Mouse (Mus musculus): ENCODE measurements around the gene Dgkk.
"Not testable (repeated sequence)": the region's sequence is repeated elsewhere in the genome, so short reads cannot be mapped to it uniquely, and the experiment has no call there.

The Dgkk gene

DNA sequence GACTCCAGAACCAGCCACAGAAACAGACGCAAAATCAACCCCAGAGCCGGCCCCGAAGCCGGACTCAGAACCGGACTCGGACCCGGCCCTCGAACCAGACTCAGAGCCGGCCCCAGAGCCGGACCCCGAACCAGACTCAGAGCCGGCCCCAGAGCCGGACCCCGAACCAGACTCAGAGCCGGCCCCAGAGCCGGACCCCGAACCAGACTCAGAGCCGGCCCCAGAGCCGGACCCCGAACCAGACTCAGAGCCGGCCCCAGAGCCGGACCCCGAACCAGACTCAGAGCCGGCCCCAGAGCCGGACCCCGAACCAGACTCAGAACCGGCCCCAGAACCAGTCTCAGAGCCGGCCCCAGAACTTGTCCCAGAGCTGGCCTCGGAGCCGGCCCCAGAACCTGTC is at the start of gene Dgkk:
Gene Dgkk (plus strand): TSS at position 301 of the 400 bp plus-strand sequence.
- DNase-seq (ENCODE audit: low read depth, low spot score) = not testable (repeated sequence)

GRCm38 (mm10) chrX:6733998-6734397 is 45.1 kb upstream of the Dgkk start:
- no peak for DNase-seq (ENCODE audit: low read depth, low spot score)

GRCm38 (mm10) chrX:6750714-6751113 is 28.4 kb upstream of the Dgkk start:
- no peak for DNase-seq (ENCODE audit: low read depth, low spot score)

- peak; percentile 1 for DNase-seq (ENCODE audit: low read depth, low spot score)
These were observed 27.5 kb upstream of the Dgkk start for GRCm38 (mm10) chrX:6751549-6752047.

- no peak for DNase-seq (ENCODE audit: low read depth, low spot score)
These were observed 1.4 kb upstream of the Dgkk start for GRCm38 (mm10) chrX:6777489-6778249.

DNA sequence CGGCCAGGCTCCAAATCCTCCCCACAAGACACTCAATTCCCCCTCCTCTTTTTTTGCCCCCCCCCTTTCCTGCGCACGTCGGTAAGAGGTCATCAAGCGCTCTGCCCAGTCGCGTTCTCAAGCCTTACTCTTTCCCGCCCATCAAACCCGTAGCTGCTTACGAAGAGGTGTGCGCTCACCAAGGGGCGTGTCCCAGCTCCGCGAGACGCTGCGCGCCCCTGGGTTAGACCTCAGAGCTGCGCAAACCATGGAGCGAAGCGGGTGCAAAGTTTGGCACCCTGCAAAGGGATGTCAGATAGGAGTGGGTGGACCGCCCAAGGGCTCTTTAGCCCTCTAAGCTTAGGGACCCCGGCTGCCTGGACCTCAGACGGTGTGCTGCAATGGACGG is 862 bp upstream of the Dgkk start:
- DNase-seq (ENCODE audit: low read depth, low spot score) = peak; percentile 66

- DNase-seq (ENCODE audit: low read depth, low spot score) = no peak
These were observed 948 bp downstream of the Dgkk start for GRCm38 (mm10) chrX:6779969-6780539.

- peak; percentile 26 for DNase-seq (ENCODE audit: low read depth, low spot score)
These were observed 53.4 kb downstream of the Dgkk start for GRCm38 (mm10) chrX:6832553-6832952.

DNA sequence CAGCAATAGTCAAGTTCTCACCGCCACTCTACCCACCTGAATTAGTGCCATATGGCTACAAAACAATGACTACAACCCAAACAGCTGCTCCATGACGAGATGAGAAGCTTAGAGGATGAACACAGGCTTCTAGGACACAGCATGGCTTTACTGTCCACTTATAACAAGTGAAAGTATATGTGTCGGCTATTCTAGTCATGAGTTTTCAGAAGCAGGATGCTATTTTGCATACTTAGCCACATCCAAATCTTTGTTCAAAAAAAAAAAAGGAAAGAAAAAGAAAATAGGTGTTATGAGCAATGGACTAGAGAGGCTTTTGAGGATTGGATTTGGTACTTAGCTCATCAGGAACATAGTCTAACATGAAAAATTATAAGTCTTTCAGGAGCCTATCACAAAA is 74.4 kb downstream of the Dgkk start:
- no peak for DNase-seq (ENCODE audit: low read depth, low spot score)

GRCm38 (mm10) chrX:6854136-6854535 is 75.0 kb downstream of the Dgkk start:
- no peak for DNase-seq (ENCODE audit: low read depth, low spot score)

DNA sequence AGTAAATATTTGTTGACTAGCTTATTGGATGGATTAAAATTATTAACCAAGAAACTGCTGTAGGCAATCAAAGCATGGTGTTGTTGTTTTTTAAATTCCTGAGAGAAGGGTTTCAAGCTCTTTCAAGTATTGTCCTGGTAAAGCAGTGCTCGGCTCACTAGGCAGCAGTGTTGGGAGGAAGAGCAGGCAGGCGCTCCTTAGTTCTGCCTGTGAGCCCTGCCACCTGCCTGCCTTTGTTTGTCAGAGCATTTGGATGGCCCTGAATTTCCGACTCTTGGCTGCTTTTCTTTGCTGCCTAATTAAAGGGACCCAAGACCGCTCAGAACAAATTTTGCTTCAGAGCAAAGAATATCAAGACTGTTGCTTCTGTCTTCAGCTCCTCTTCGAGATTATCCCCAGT is 114.8 kb downstream of the Dgkk start:
- DNase-seq (ENCODE audit: low read depth, low spot score) = peak; percentile 1

GRCm38 (mm10) chrX:6911047-6911446 is 131.9 kb downstream of the Dgkk start:
- peak; percentile 7 for DNase-seq (ENCODE audit: low read depth, low spot score)

DNA sequence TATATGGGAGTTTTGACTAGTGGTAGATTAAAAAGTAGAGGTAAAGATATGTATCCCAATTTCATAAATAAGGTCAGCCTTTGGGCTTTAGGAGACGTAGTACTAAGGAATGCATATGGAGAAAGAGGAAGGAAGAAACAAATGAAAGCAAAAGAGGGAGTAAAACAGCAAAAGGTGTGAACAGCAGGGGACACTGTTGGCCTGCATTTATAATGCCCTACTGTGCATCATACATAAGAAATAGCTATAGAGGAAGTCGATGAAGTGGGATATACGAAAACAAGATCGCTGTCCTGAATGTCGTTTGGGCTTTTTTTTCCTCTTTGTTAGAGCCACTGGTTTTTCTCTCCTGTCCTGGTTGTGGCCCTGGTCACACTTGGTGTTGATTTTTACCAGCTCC is 143.1 kb downstream of the Dgkk start:
- DNase-seq (ENCODE audit: low read depth, low spot score) = no peak

GRCm38 (mm10) chrX:6926224-6926623 is 147.1 kb downstream of the Dgkk start:
- no peak for DNase-seq (ENCODE audit: low read depth, low spot score)

GRCm38 (mm10) chrX:6968598-6968997 is 189.5 kb downstream of the Dgkk start:
- DNase-seq (ENCODE audit: low read depth, low spot score) = no peak

DNA sequence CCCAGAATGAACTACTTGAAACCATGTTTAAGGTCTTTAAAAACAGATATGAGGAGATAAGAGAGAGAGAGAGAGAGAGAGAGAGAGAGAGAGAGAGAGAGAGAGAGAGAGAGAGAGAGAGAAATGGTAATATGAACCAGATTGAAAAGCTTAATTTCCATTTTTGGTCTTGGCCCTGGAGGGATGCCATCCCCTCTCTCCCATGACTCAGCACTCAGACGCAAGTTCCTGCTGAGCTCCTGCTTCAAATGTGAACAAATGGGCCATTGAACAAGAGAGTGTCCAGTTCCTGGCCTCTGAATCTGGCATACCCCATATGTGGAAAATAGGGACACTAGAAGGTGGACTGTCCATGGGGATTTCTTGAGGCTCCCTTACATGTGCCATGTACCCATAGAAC is 192.8 kb downstream of the Dgkk start:
- DNase-seq (ENCODE audit: low read depth, low spot score) = no peak

DNA sequence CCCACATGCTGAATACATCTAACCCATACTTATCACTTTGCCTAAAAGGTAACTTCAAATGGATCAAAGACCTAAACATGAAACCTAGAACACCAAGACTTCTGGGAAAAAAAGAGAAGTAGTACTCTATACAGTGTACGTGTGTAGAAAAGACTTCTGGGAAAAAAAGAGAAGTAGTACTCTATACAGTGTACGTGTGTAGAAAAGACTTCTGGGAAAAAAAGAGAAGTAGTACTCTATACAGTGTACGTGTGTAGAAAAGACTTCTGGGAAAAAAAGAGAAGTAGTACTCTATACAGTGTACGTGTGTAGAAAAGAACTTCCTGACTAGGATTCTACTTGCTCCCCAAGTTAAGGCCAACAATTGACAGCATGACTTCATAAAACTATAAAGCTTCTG is 204.8 kb downstream of the Dgkk start:
- DNase-seq (ENCODE audit: low read depth, low spot score) = not testable (repeated sequence)

Data from ES-CJ7 (cell line).